Mouse (Mus musculus): ENCODE results near the gene Gpr152. TPM values are rescaled to one million over a fixed set of nuclear protein-coding genes. Genes with fewer than 3 reads are reported as not detected.
"Not testable (repeated sequence)": the region's sequence is repeated elsewhere in the genome, so short reads cannot be mapped to it uniquely, and the experiment has no call there.

The Gpr152 gene
- polyA plus RNA-seq, 1 experiment from 2014 or later = not detected

GRCm38 (mm10) chr19:4131768-4132167 lies 7.8 kb upstream of the Gpr152 start:
- no peak overlapping the region for H3K4me3 ChIP-seq (ENCODE audit: low read length)
- no peak for ATAC-seq (replicated peaks; ENCODE audit: extremely low read depth, insufficient read depth, low FRiP score)
- no peak overlapping the region for H3K9ac ChIP-seq (ENCODE audit: low read length)
- H3K27me3 ChIP-seq (ENCODE audit: control insufficient read depth, insufficient read depth, low read length) = no peaks in the 10 kb centered on the region
- peaks cover 15% of the 10 kb centered on the region for H3K4me1 ChIP-seq (ENCODE audit: control insufficient read depth, insufficient read depth, low read length)
- H3K9me3 ChIP-seq (replicated peaks; ENCODE audit: control insufficient read depth, low read length) = no peaks in the 10 kb centered on the region
- H3K36me3 ChIP-seq (ENCODE audit: control insufficient read depth, insufficient read depth) = peaks cover 17% of the 10 kb centered on the region
- no peak overlapping the region for H3K4me2 ChIP-seq (ENCODE audit: low read depth, low read length)
- H3K27ac ChIP-seq (ENCODE audit: low read length) = no peak overlapping the region
- WGBS = 85% methylated on average over 2 of the region's 2 CpGs

- no peak overlapping the region for H3K9ac ChIP-seq (ENCODE audit: low read length)
Observed at GRCm38 (mm10) chr19:4134354-4134753, 5.2 kb upstream of the Gpr152 start.

GRCm38 (mm10) chr19:4135229-4135962 lies 4.2 kb upstream of the Gpr152 start:
- H3K27ac ChIP-seq (ENCODE audit: low read length); H3K27me3 ChIP-seq (ENCODE audit: control insufficient read depth, insufficient read depth, low read length); H3K4me2 ChIP-seq (ENCODE audit: low read depth, low read length); H3K4me1 ChIP-seq (ENCODE audit: control insufficient read depth, insufficient read depth, low read length); ATAC-seq (replicated peaks; ENCODE audit: extremely low read depth, insufficient read depth, low FRiP score); H3K9ac ChIP-seq (ENCODE audit: low read length); H3K36me3 ChIP-seq (ENCODE audit: control insufficient read depth, insufficient read depth); H3K4me3 ChIP-seq (ENCODE audit: low read length); H3K9me3 ChIP-seq (replicated peaks; ENCODE audit: control insufficient read depth, low read length): not testable (repeated sequence)
- 79% methylated on average over 6 of the region's 6 CpGs for WGBS

More at GRCm38 (mm10) chr19:4134354-4134753, 5.2 kb upstream of the Gpr152 start:
- H3K4me3 ChIP-seq (ENCODE audit: low read length) = no peak overlapping the region
- no peak for ATAC-seq (replicated peaks; ENCODE audit: extremely low read depth, insufficient read depth, low FRiP score)
- WGBS = 79% methylated on average over 4 of the region's 4 CpGs
- no peaks in the 10 kb centered on the region for H3K27me3 ChIP-seq (ENCODE audit: control insufficient read depth, insufficient read depth, low read length)
- peaks cover 11% of the 10 kb centered on the region for H3K4me1 ChIP-seq (ENCODE audit: control insufficient read depth, insufficient read depth, low read length)
- no peak overlapping the region for H3K27ac ChIP-seq (ENCODE audit: low read length)
- no peak overlapping the region for H3K4me2 ChIP-seq (ENCODE audit: low read depth, low read length)
- peaks cover 9% of the 10 kb centered on the region; the same call in 1 of the 2 replicates for H3K36me3 ChIP-seq (ENCODE audit: control insufficient read depth, insufficient read depth)
- H3K9me3 ChIP-seq (replicated peaks; ENCODE audit: control insufficient read depth, low read length) = no peaks in the 10 kb centered on the region

- not testable (repeated sequence) for H3K4me2 ChIP-seq (ENCODE audit: low read depth, low read length); H3K9me3 ChIP-seq (replicated peaks; ENCODE audit: control insufficient read depth, low read length); H3K27me3 ChIP-seq (ENCODE audit: control insufficient read depth, insufficient read depth, low read length); ATAC-seq (replicated peaks; ENCODE audit: extremely low read depth, insufficient read depth, low FRiP score); H3K9ac ChIP-seq (ENCODE audit: low read length); H3K4me1 ChIP-seq (ENCODE audit: control insufficient read depth, insufficient read depth, low read length); H3K27ac ChIP-seq (ENCODE audit: low read length); H3K4me3 ChIP-seq (ENCODE audit: low read length); H3K36me3 ChIP-seq (ENCODE audit: control insufficient read depth, insufficient read depth)
- 14% methylated on average over 8 of the region's 8 CpGs for WGBS
Observed at GRCm38 (mm10) chr19:4135963-4136345, 3.6 kb upstream of the Gpr152 start.

GRCm38 (mm10) chr19:4136463-4136862 lies 3.1 kb upstream of the Gpr152 start:
- Histone ChIP-seq H3K4me2 (ENCODE audit: low read depth, low read length) (no peak overlapping the region), H3K36me3 (ENCODE audit: control insufficient read depth, insufficient read depth) (peaks cover 9% of the 10 kb centered on the region; the same call in 1 of the 2 replicates), H3K27me3 (ENCODE audit: control insufficient read depth, insufficient read depth, low read length) (no peaks in the 10 kb centered on the region), H3K4me3 (ENCODE audit: low read length) (no peak overlapping the region), H3K4me1 (ENCODE audit: control insufficient read depth, insufficient read depth, low read length) (0 out of 2 replicates have a peak, but pooled peaks cover 3% of the 10 kb centered on the region), H3K9me3 (replicated peaks; ENCODE audit: control insufficient read depth, low read length) (no peaks in the 10 kb centered on the region), H3K9ac (ENCODE audit: low read length) (no peak overlapping the region), H3K27ac (ENCODE audit: low read length) (no peak overlapping the region)
- WGBS = 71% methylated on average over 5 of the region's 5 CpGs
- no peak for ATAC-seq (replicated peaks; ENCODE audit: extremely low read depth, insufficient read depth, low FRiP score)

GRCm38 (mm10) chr19:4137913-4138312 lies 1.7 kb upstream of the Gpr152 start:
- no peak overlapping the region for H3K9ac ChIP-seq (ENCODE audit: low read length)
- no peak overlapping the region for H3K4me3 ChIP-seq (ENCODE audit: low read length)
- no peaks in the 10 kb centered on the region for H3K9me3 ChIP-seq (replicated peaks; ENCODE audit: control insufficient read depth, low read length)
- 77% methylated on average over 5 of the region's 5 CpGs for WGBS
- no peaks in the 10 kb centered on the region for H3K36me3 ChIP-seq (ENCODE audit: control insufficient read depth, insufficient read depth)
- no peak overlapping the region for H3K27ac ChIP-seq (ENCODE audit: low read length)
- ATAC-seq (replicated peaks; ENCODE audit: extremely low read depth, insufficient read depth, low FRiP score) = no peak
- H3K27me3 ChIP-seq (ENCODE audit: control insufficient read depth, insufficient read depth, low read length) = no peaks in the 10 kb centered on the region
- 0 out of 2 replicates have a peak, but pooled peaks cover 3% of the 10 kb centered on the region for H3K4me1 ChIP-seq (ENCODE audit: control insufficient read depth, insufficient read depth, low read length)
- H3K4me2 ChIP-seq (ENCODE audit: low read depth, low read length) = no peak overlapping the region

- Histone ChIP-seq H3K4me1 (ENCODE audit: control insufficient read depth, insufficient read depth, low read length) (0 out of 2 replicates have a peak, but pooled peaks cover 3% of the 10 kb centered on the region), H3K9ac (ENCODE audit: low read length) (no peak overlapping the region), H3K9me3 (replicated peaks; ENCODE audit: control insufficient read depth, low read length) (no peaks in the 10 kb centered on the region), H3K36me3 (ENCODE audit: control insufficient read depth, insufficient read depth) (no peaks in the 10 kb centered on the region), H3K4me2 (ENCODE audit: low read depth, low read length) (no peak overlapping the region), H3K27me3 (ENCODE audit: control insufficient read depth, insufficient read depth, low read length) (no peaks in the 10 kb centered on the region), H3K27ac (ENCODE audit: low read length) (no peak overlapping the region), H3K4me3 (ENCODE audit: low read length) (no peak overlapping the region)
- WGBS = 85% methylated on average over 6 of the region's 6 CpGs
- no peak for ATAC-seq (replicated peaks; ENCODE audit: extremely low read depth, insufficient read depth, low FRiP score)
Observed at GRCm38 (mm10) chr19:4140147-4140546, 560 bp downstream of the Gpr152 start.

GRCm38 (mm10) chr19:4142416-4143173 lies 3.0 kb downstream of the Gpr152 start:
- Histone ChIP-seq H3K9me3 (replicated peaks; ENCODE audit: control insufficient read depth, low read length) (no peaks in the 10 kb centered on the region; the same call in 1 of the 2 replicates), H3K4me2 (ENCODE audit: low read depth, low read length) (no peak overlapping the region), H3K9ac (ENCODE audit: low read length) (no peak overlapping the region), H3K27me3 (ENCODE audit: control insufficient read depth, insufficient read depth, low read length) (no peaks in the 10 kb centered on the region), H3K4me1 (ENCODE audit: control insufficient read depth, insufficient read depth, low read length) (0 out of 2 replicates have a peak, but pooled peaks cover 3% of the 10 kb centered on the region), H3K36me3 (ENCODE audit: control insufficient read depth, insufficient read depth) (no peaks in the 10 kb centered on the region), H3K4me3 (ENCODE audit: low read length) (no peak overlapping the region), H3K27ac (ENCODE audit: low read length) (no peak overlapping the region)
- ATAC-seq (replicated peaks; ENCODE audit: extremely low read depth, insufficient read depth, low FRiP score) = no peak
- 83% methylated on average over 18 of the region's 18 CpGs for WGBS

- Histone ChIP-seq H3K36me3 (ENCODE audit: control insufficient read depth, insufficient read depth) (no peaks in the 10 kb centered on the region), H3K27me3 (ENCODE audit: control insufficient read depth, insufficient read depth, low read length) (no peaks in the 10 kb centered on the region), H3K27ac (ENCODE audit: low read length) (peak within 1 kb of the TSS; percentile 60), H3K4me2 (ENCODE audit: low read depth, low read length) (no peak within 1 kb of the TSS), H3K9ac (ENCODE audit: low read length) (no peak within 1 kb of the TSS), H3K4me3 (ENCODE audit: low read length) (no peak within 1 kb of the TSS), H3K9me3 (replicated peaks; ENCODE audit: control insufficient read depth, low read length) (no peaks in the 10 kb centered on the region; the same call in 1 of the 2 replicates), H3K4me1 (ENCODE audit: control insufficient read depth, insufficient read depth, low read length) (peaks cover 1% of the 10 kb centered on the region; the same call in 1 of the 2 replicates)
- 71% methylated on average over 7 of the region's 7 CpGs for WGBS
- ATAC-seq (replicated peaks; ENCODE audit: extremely low read depth, insufficient read depth, low FRiP score) = no peak
Observed at GRCm38 (mm10) chr19:4143759-4144268, 4.2 kb downstream of the Gpr152 start, which contains the start of gene Cabp4. Gene Cabp4, minus strand, starts transcription at chr19:4144033.

Data from heart, embryonic 16.5 days (tissue).